Mouse (Mus musculus): ENCODE data around the gene Bcl2a1d. TPM values are rescaled to one million over a fixed set of nuclear protein-coding genes. Genes with fewer than 3 reads are reported as not detected.
"Not testable (repeated sequence)": the region's sequence is repeated elsewhere in the genome, so short reads cannot be mapped to it uniquely, and the experiment has no call there.

The Bcl2a1d gene
- polyA plus RNA-seq, 1 experiment from 2014 or later = 0.49 TPM

GRCm38 (mm10) chr9:88710439-88710838 is 21.3 kb downstream of the Bcl2a1d start:
- H3K4me1 ChIP-seq (ENCODE audit: control insufficient read depth, insufficient read depth, low read length); H3K4me2 ChIP-seq (ENCODE audit: low read depth, low read length); H3K9ac ChIP-seq (ENCODE audit: low read depth, low read length); H3K27ac ChIP-seq (replicated peaks; ENCODE audit: low read depth, low read length); DNase-seq (ENCODE audit: low spot score); H3K36me3 ChIP-seq (ENCODE audit: control insufficient read depth, insufficient read depth, low read length); H3K4me3 ChIP-seq (ENCODE audit: low read depth, low read length); ATAC-seq (ENCODE audit: low read depth); H3K27me3 ChIP-seq (replicated peaks; ENCODE audit: control insufficient read depth, insufficient read depth, low read length); H3K9me3 ChIP-seq (ENCODE audit: control insufficient read depth, low read length): not testable (repeated sequence)
- WGBS = 77% methylated on average over 2 of the region's 2 CpGs

GRCm38 (mm10) chr9:88709794-88710193 is 21.9 kb downstream of the Bcl2a1d start:
- not testable (repeated sequence) for H3K9ac ChIP-seq (ENCODE audit: low read depth, low read length); H3K27ac ChIP-seq (replicated peaks; ENCODE audit: low read depth, low read length); H3K4me3 ChIP-seq (ENCODE audit: low read depth, low read length); H3K4me1 ChIP-seq (ENCODE audit: control insufficient read depth, insufficient read depth, low read length); H3K4me2 ChIP-seq (ENCODE audit: low read depth, low read length); ATAC-seq (ENCODE audit: low read depth); DNase-seq (ENCODE audit: low spot score); H3K9me3 ChIP-seq (ENCODE audit: control insufficient read depth, low read length); H3K36me3 ChIP-seq (ENCODE audit: control insufficient read depth, insufficient read depth, low read length); H3K27me3 ChIP-seq (replicated peaks; ENCODE audit: control insufficient read depth, insufficient read depth, low read length)
- 93% methylated on average over 5 of the region's 5 CpGs for WGBS

DNA sequence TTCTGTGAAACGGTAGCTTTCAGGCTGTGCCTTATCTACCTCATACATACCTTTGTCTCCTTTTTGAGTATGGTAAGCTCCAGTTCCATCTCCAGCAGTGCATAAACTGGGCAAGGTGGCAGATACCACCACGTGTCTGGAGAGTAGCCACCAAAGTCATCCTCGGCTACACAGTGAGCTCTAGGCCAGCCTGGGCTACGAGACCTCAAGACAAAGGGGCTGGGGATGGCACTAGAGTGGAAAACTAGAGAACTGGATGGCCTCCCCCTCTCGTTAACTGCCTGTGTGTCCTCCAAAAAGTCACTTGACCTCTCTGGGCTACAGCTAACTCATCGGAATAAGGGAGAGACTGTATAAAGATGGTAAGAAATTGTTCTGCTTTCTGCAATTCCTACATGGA is 22.4 kb downstream of the Bcl2a1d start:
- Histone ChIP-seq H3K27ac (replicated peaks; ENCODE audit: low read depth, low read length) (no peak overlapping the region), H3K4me2 (ENCODE audit: low read depth, low read length) (no peak overlapping the region), H3K4me1 (ENCODE audit: control insufficient read depth, insufficient read depth, low read length) (no peaks in the 10 kb centered on the region), H3K4me3 (ENCODE audit: low read depth, low read length) (no peak overlapping the region), H3K9ac (ENCODE audit: low read depth, low read length) (no peak overlapping the region), H3K27me3 (replicated peaks; ENCODE audit: control insufficient read depth, insufficient read depth, low read length) (no peaks in the 10 kb centered on the region), H3K9me3 (ENCODE audit: control insufficient read depth, low read length) (no peaks in the 10 kb centered on the region), H3K36me3 (ENCODE audit: control insufficient read depth, insufficient read depth, low read length) (peaks cover 3% of the 10 kb centered on the region; the same call in 1 of the 2 replicates)
- no peak for ATAC-seq (ENCODE audit: low read depth)
- no peak for DNase-seq (ENCODE audit: low spot score)
- 91% methylated on average over 6 of the region's 6 CpGs for WGBS

DNA sequence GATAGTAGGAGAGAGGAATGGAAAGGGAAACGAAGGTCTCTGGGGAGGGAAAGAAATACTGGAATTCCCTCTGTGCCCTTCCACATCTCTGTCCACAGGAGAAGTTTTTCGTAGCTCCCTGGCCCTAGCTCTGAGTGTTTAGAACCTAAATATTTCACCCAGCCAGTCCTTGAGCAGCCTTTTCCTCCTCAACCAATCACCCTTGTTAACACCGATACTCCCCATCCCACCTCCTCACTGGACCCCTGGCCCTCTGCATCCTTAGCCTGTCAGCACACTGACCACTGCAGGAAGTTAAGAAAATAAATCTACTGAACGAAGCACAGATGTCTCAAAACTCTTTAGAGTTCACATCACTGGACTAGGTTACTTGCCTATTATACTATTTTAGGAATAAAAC is 25.0 kb downstream of the Bcl2a1d start:
- Histone ChIP-seq H3K27ac (replicated peaks; ENCODE audit: low read depth, low read length) (no peak overlapping the region), H3K9me3 (ENCODE audit: control insufficient read depth, low read length) (no peaks in the 10 kb centered on the region), H3K27me3 (replicated peaks; ENCODE audit: control insufficient read depth, insufficient read depth, low read length) (no peaks in the 10 kb centered on the region), H3K4me3 (ENCODE audit: low read depth, low read length) (no peak overlapping the region), H3K4me2 (ENCODE audit: low read depth, low read length) (no peak overlapping the region), H3K36me3 (ENCODE audit: control insufficient read depth, insufficient read depth, low read length) (peaks cover 3% of the 10 kb centered on the region; the same call in 1 of the 2 replicates), H3K9ac (ENCODE audit: low read depth, low read length) (no peak overlapping the region), H3K4me1 (ENCODE audit: control insufficient read depth, insufficient read depth, low read length) (no peaks in the 10 kb centered on the region)
- no peak for DNase-seq (ENCODE audit: low spot score)
- no peak for ATAC-seq (ENCODE audit: low read depth)
- WGBS = 65% methylated on average over 4 of the region's 4 CpGs

DNA sequence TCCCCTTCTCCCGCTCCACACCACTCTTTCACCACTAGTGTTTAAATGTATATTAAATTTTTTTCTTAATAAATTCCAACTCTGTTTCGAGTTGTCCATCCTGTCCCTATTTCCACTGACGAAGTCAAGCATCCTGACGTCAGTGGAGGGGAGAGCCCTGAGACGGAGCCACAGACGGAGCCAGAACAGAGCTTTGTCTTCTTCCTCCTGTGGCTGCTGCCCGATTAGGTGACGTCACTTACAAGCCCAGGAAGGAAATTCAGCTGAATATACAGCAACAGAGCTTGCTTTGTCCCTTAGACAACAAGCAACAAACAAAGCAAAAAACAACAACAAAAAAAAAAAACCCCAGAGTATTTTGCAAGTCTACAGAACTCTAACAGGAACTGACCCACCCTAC is 26.6 kb downstream of the Bcl2a1d start:
- WGBS = 66% methylated on average over 8 of the region's 8 CpGs
- not testable (repeated sequence) for H3K9me3 ChIP-seq (ENCODE audit: control insufficient read depth, low read length); H3K27ac ChIP-seq (replicated peaks; ENCODE audit: low read depth, low read length); DNase-seq (ENCODE audit: low spot score); ATAC-seq (ENCODE audit: low read depth); H3K27me3 ChIP-seq (replicated peaks; ENCODE audit: control insufficient read depth, insufficient read depth, low read length); H3K9ac ChIP-seq (ENCODE audit: low read depth, low read length); H3K4me1 ChIP-seq (ENCODE audit: control insufficient read depth, insufficient read depth, low read length); H3K4me3 ChIP-seq (ENCODE audit: low read depth, low read length); H3K36me3 ChIP-seq (ENCODE audit: control insufficient read depth, insufficient read depth, low read length); H3K4me2 ChIP-seq (ENCODE audit: low read depth, low read length)

DNA sequence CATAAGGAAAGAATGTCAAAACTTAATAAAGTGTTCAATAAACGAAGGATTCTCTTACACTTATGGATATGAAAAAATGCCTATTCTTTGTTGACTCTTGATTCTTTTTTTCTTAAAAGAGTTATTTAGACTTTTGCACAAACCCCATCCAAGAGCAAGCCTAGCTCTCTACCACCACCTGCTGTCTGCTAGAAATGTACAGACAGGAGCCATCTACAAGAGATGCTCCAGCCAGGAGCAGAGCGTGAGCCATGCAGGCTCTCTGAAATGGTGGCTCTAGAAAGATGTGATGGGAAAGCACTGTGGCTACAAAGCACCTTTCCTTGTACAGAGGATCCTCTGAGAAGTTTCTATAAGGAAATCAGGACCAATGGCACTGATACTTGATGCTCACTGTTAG is 33.0 kb downstream of the Bcl2a1d start:
- H3K4me1 ChIP-seq (ENCODE audit: control insufficient read depth, insufficient read depth, low read length); DNase-seq (ENCODE audit: low spot score): not testable (repeated sequence)
- WGBS = no CpG with 5 or more reads among the region's 2 CpGs

GRCm38 (mm10) chr9:88691307-88691706 is 40.4 kb downstream of the Bcl2a1d start:
- H3K27ac ChIP-seq (replicated peaks; ENCODE audit: low read depth, low read length); H3K4me1 ChIP-seq (ENCODE audit: control insufficient read depth, insufficient read depth, low read length); H3K9me3 ChIP-seq (ENCODE audit: control insufficient read depth, low read length); H3K4me2 ChIP-seq (ENCODE audit: low read depth, low read length); H3K27me3 ChIP-seq (replicated peaks; ENCODE audit: control insufficient read depth, insufficient read depth, low read length); H3K9ac ChIP-seq (ENCODE audit: low read depth, low read length); H3K36me3 ChIP-seq (ENCODE audit: control insufficient read depth, insufficient read depth, low read length); ATAC-seq (ENCODE audit: low read depth); DNase-seq (ENCODE audit: low spot score); H3K4me3 ChIP-seq (ENCODE audit: low read depth, low read length): not testable (repeated sequence)
- WGBS = 87% methylated on average over 2 of the region's 2 CpGs

More for the DNA sequence above, 33.0 kb downstream of the Bcl2a1d start:
- not testable (repeated sequence) for H3K9ac ChIP-seq (ENCODE audit: low read depth, low read length); H3K27me3 ChIP-seq (replicated peaks; ENCODE audit: control insufficient read depth, insufficient read depth, low read length); ATAC-seq (ENCODE audit: low read depth); H3K4me2 ChIP-seq (ENCODE audit: low read depth, low read length); H3K27ac ChIP-seq (replicated peaks; ENCODE audit: low read depth, low read length); H3K9me3 ChIP-seq (ENCODE audit: control insufficient read depth, low read length); H3K36me3 ChIP-seq (ENCODE audit: control insufficient read depth, insufficient read depth, low read length); H3K4me3 ChIP-seq (ENCODE audit: low read depth, low read length)

DNA sequence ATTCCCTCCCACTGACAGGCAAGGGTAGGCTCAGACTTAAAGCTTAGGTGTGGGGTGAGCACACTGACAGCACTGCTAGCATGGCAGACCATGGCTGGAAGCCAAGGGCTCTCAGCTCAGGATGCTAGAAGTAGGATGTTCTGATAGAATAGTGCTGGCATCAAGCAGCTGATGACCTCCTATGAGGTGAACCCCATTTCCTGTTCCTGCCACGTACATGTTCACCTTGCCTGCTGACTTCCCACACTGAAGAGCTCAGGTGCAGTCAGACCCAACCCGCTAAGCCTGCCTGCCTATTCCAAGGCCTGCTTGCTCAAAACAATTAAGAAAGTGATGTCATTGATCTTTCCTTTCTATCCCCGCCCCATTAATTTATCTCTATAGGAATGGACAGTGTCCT is 42.3 kb downstream of the Bcl2a1d start:
- not testable (repeated sequence) for H3K4me1 ChIP-seq (ENCODE audit: control insufficient read depth, insufficient read depth, low read length); DNase-seq (ENCODE audit: low spot score); ATAC-seq (ENCODE audit: low read depth); H3K9me3 ChIP-seq (ENCODE audit: control insufficient read depth, low read length); H3K9ac ChIP-seq (ENCODE audit: low read depth, low read length); H3K27me3 ChIP-seq (replicated peaks; ENCODE audit: control insufficient read depth, insufficient read depth, low read length); H3K27ac ChIP-seq (replicated peaks; ENCODE audit: low read depth, low read length); H3K4me3 ChIP-seq (ENCODE audit: low read depth, low read length); H3K36me3 ChIP-seq (ENCODE audit: control insufficient read depth, insufficient read depth, low read length); H3K4me2 ChIP-seq (ENCODE audit: low read depth, low read length)
- WGBS = 90% methylated on average over 1 of the region's 3 CpGs

DNA sequence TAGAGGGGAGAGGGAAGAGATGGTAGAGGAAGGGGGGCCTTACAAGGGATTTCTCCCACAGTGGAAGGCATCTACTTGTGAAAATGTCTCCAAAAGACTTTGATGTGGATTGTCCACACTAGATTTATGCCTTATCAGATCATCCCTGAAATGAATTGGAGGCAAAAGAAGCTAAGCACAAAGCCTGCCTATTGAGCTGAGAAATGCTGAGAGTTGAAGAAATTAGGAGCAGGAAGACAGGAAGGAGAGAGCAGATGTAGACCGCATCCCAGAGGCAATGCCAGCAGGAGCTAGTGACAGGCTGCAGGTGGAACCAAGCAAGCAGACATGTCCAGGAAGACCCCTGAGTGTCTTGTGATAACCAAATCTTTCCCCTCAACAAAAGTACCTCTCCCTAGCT is 45.0 kb downstream of the Bcl2a1d start:
- H3K9me3 ChIP-seq (ENCODE audit: control insufficient read depth, low read length); H3K27ac ChIP-seq (replicated peaks; ENCODE audit: low read depth, low read length); ATAC-seq (ENCODE audit: low read depth); H3K9ac ChIP-seq (ENCODE audit: low read depth, low read length); H3K4me1 ChIP-seq (ENCODE audit: control insufficient read depth, insufficient read depth, low read length); H3K36me3 ChIP-seq (ENCODE audit: control insufficient read depth, insufficient read depth, low read length); DNase-seq (ENCODE audit: low spot score); H3K27me3 ChIP-seq (replicated peaks; ENCODE audit: control insufficient read depth, insufficient read depth, low read length); H3K4me3 ChIP-seq (ENCODE audit: low read depth, low read length); H3K4me2 ChIP-seq (ENCODE audit: low read depth, low read length): not testable (repeated sequence)
- 80% methylated on average over 1 of the region's 1 CpGs for WGBS
